Mouse (Mus musculus): Measurements from ENCODE around the gene Abcg5. TPM values are rescaled to one million over a fixed set of nuclear protein-coding genes. Genes with fewer than 3 reads are reported as not detected.
A peak's percentile ranks its signal among the peaks of the same experiment; 100 is the strongest.

Abcg5 gene
- total RNA-seq, 2 experiments from 2014 or later = not detected

GRCm38 (mm10) chr17:84616526-84617074, 66.2 kb downstream of the Abcg5 start:
- DNase-seq = no peak
- intact Hi-C loops (cut with DNase I) = no loop called here

- intact Hi-C loops (cut with DNase I) = no loop called here
- DNase-seq = no peak
These were observed 67.0 kb downstream of the Abcg5 start for GRCm38 (mm10) chr17:84615811-84616210.

GRCm38 (mm10) chr17:84611971-84612370, 70.8 kb downstream of the Abcg5 start:
- no peak for DNase-seq
- intact Hi-C loops (cut with DNase I) = no loop called here

- intact Hi-C loops (cut with DNase I) = no loop called here
- DNase-seq = peak; percentile 31 to 62
These were observed 71.3 kb downstream of the Abcg5 start for GRCm38 (mm10) chr17:84611500-84611899.

- no peak for DNase-seq
- intact Hi-C loops (cut with DNase I) = no loop called here
These were observed 74.2 kb downstream of the Abcg5 start for GRCm38 (mm10) chr17:84608606-84609005.

Other genes with a start within 250 kb of the Abcg5 start
- gene Thada, start 216.8 kb downstream of the Abcg5 start, total RNA-seq (2021) = 1 to 10 TPM; 4.3 to 5.8 TPM
- gene Plekhh2, start 171.1 kb downstream of the Abcg5 start, total RNA-seq (2021) = 1 to 10 TPM; 1.5 to 1.6 TPM
- 1 to 10 TPM; 2.6 to 3.3 TPM for gene Dync2li1, start 56.5 kb downstream of the Abcg5 start, total RNA-seq (2021)
- gene Abcg8, start 6.7 kb downstream of the Abcg5 start, total RNA-seq (2021) = not detected
- 10 to 100 TPM; 64.4 to 68.6 TPM for gene Lrpprc, start 107.8 kb upstream of the Abcg5 start, total RNA-seq (2021)